Comparison of ENCODE assay signal across 21 mouse cellular contexts in genomic region chr10:99555021-99555420, GRCm38 (mm10).
A peak's percentile ranks its signal among the peaks of the same experiment; 100 is the strongest.
DNase-seq lines count a peak whose midpoint lies in the region; ATAC-seq and TF ChIP-seq lines count a peak whose summit lies in the region.
"Had no signal": no experiment of that assay in that cellular context is flagged by ENCODE, and none has a peak within 500 bp of the region (broad histone marks: within the 10 kb centered on the region; RNA-seq: fewer than 3 reads in every experiment).

No protein-coding gene starts in this region.

- H3K9me3 ChIP-seq in forebrain, embryonic 15.5 days, result no peaks in the 10 kb centered on the region
- no peaks in the 10 kb centered on the region for H3K9me3 ChIP-seq in forebrain, embryonic 12.5 days
- no peaks in the 10 kb centered on the region for H3K9me3 ChIP-seq in kidney, embryonic 15.5 days (replicated peaks)
- H3K9me3 ChIP-seq in kidney, embryonic 16.5 days (ENCODE audit: low read length), result no peaks in the 10 kb centered on the region
- H3K9me3 ChIP-seq in liver, embryonic 12.5 days (replicated peaks), result no peaks in the 10 kb centered on the region

- WGBS in forebrain, embryonic 15.5 days, result 82% methylated on average over 2 of the region's 2 CpGs
- 86% methylated on average over 2 of the region's 2 CpGs for WGBS in forebrain, embryonic 12.5 days
- WGBS in kidney, embryonic 15.5 days, result 81% methylated on average over 2 of the region's 2 CpGs
- WGBS in kidney, embryonic 16.5 days, result 66% methylated on average over 2 of the region's 2 CpGs
- WGBS in liver, adult 2 months, result 26% methylated on average over 2 of the region's 2 CpGs
- WGBS in liver, embryonic 12.5 days (ENCODE audit: insufficient replicate concordance), result 64% methylated on average over 2 of the region's 2 CpGs

- no peaks in the 10 kb centered on the region for H3K79me2 ChIP-seq in liver, adult 2 months (ENCODE audit: control insufficient read depth, insufficient read depth, low read length)

- ATAC-seq in forebrain, embryonic 15.5 days (replicated peaks), result no peak
- no peak for ATAC-seq in forebrain, embryonic 12.5 days (ENCODE audit: low FRiP score)
- ATAC-seq in kidney, embryonic 15.5 days (replicated peaks; ENCODE audit: low FRiP score), result no peak
- no peak for ATAC-seq in kidney, embryonic 16.5 days (ENCODE audit: low FRiP score, low TSS enrichment)
- no peak for ATAC-seq in liver, embryonic 12.5 days
- ATAC-seq: activated CD4-positive, CD25-positive, alpha-beta regulatory T cell, adult 4 months had no signal

- no peaks in the 10 kb centered on the region for H3K36me3 ChIP-seq in forebrain, embryonic 15.5 days
- no peaks in the 10 kb centered on the region for H3K36me3 ChIP-seq in forebrain, embryonic 12.5 days (replicated peaks)
- H3K36me3 ChIP-seq in kidney, embryonic 15.5 days, result no peaks in the 10 kb centered on the region
- no peaks in the 10 kb centered on the region for H3K36me3 ChIP-seq in kidney, embryonic 16.5 days (ENCODE audit: insufficient read depth, low read length)
- no peaks in the 10 kb centered on the region for H3K36me3 ChIP-seq in liver, adult 2 months (ENCODE audit: control insufficient read depth, insufficient read depth, low read length)
- no peaks in the 10 kb centered on the region for H3K36me3 ChIP-seq in liver, embryonic 12.5 days
- H3K36me3 ChIP-seq: G1E had no signal

- no peak for TF ChIP-seq CTCF in liver, adult 2 months (IDR thresholded peaks at IDR 0.05; ENCODE audit: low read depth, low read length)

- H3K9ac ChIP-seq in forebrain, embryonic 15.5 days (replicated peaks), result no peak overlapping the region
- H3K9ac ChIP-seq in forebrain, embryonic 12.5 days, result no peak overlapping the region
- no peak overlapping the region for H3K9ac ChIP-seq in kidney, embryonic 15.5 days
- no peak overlapping the region for H3K9ac ChIP-seq in kidney, embryonic 16.5 days (replicated peaks; ENCODE audit: low read length)
- H3K9ac ChIP-seq in liver, adult 2 months (ENCODE audit: low read depth, low read length), result no peak overlapping the region
- H3K9ac ChIP-seq in liver, embryonic 12.5 days, result no peak overlapping the region

- no peak overlapping the region for H3K4me2 ChIP-seq in forebrain, embryonic 15.5 days (replicated peaks)
- H3K4me2 ChIP-seq in forebrain, embryonic 12.5 days, result no peak overlapping the region
- H3K4me2 ChIP-seq in kidney, embryonic 15.5 days, result 0 out of 2 replicates have a peak overlapping the region, but pooled peaks have one; percentile 35
- H3K4me2 ChIP-seq in kidney, embryonic 16.5 days (replicated peaks; ENCODE audit: low read depth, low read length), result no peak overlapping the region
- no peak overlapping the region for H3K4me2 ChIP-seq in liver, embryonic 12.5 days

- DNase-seq in kidney, postnatal 25 days, result no peak
- no peak for DNase-seq in kidney, adult 11 months
- DNase-seq in liver, adult 2 months (ENCODE audit: extremely low read depth, low read depth, low spot score), result peak; percentile 94
- DNase-seq: adrenal gland, adult 2 months; adrenal gland, adult 8-10 months; adrenal gland, postnatal 10 days; adrenal gland, postnatal 14 days; adrenal gland, postnatal 25 days; adrenal gland, postnatal 36 days; B cell, adult 2 months; cerebellum, adult 11 months; cerebellum, adult 11-12 months had no signal

- peaks cover 14% of the 10 kb centered on the region for H3K4me1 ChIP-seq in forebrain, embryonic 15.5 days
- H3K4me1 ChIP-seq in forebrain, embryonic 12.5 days, result no peaks in the 10 kb centered on the region; the same call in 1 of the 2 replicates
- peaks cover 28% of the 10 kb centered on the region for H3K4me1 ChIP-seq in kidney, embryonic 15.5 days
- H3K4me1 ChIP-seq in kidney, embryonic 16.5 days (ENCODE audit: insufficient read depth, low read length), result peaks cover 12% of the 10 kb centered on the region
- peaks cover 15% of the 10 kb centered on the region for H3K4me1 ChIP-seq in liver, adult 2 months (ENCODE audit: control insufficient read depth, insufficient read depth, low read length)
- no peaks in the 10 kb centered on the region for H3K4me1 ChIP-seq in liver, embryonic 12.5 days

- H3K27ac ChIP-seq in forebrain, embryonic 15.5 days (replicated peaks), result peak overlapping the region; percentile 33; the same call in 1 of the 2 replicates
- no peak overlapping the region for H3K27ac ChIP-seq in forebrain, embryonic 12.5 days
- peak overlapping the region; percentile 46; the same call in 1 of the 2 replicates for H3K27ac ChIP-seq in kidney, embryonic 15.5 days
- H3K27ac ChIP-seq in kidney, embryonic 16.5 days (ENCODE audit: low read length), result peak overlapping the region; percentile 36; the same call in 1 of the 2 replicates
- H3K27ac ChIP-seq in liver, adult 2 months (replicated peaks; ENCODE audit: insufficient read depth, low read depth, low read length), result no peak overlapping the region; the same call in 1 of the 2 replicates
- H3K27ac ChIP-seq in liver, embryonic 12.5 days, result no peak overlapping the region

- H3K4me3 ChIP-seq in forebrain, embryonic 15.5 days, result no peak overlapping the region
- H3K4me3 ChIP-seq in forebrain, embryonic 12.5 days (replicated peaks), result no peak overlapping the region
- H3K4me3 ChIP-seq in kidney, embryonic 15.5 days (replicated peaks), result no peak overlapping the region
- no peak overlapping the region for H3K4me3 ChIP-seq in kidney, embryonic 16.5 days (ENCODE audit: low read length)
- H3K4me3 ChIP-seq in liver, adult 2 months (ENCODE audit: insufficient read depth, low read depth, low read length), result no peak overlapping the region
- H3K4me3 ChIP-seq in liver, embryonic 12.5 days, result no peak overlapping the region

- H3K27me3 ChIP-seq in forebrain, embryonic 15.5 days, result no peaks in the 10 kb centered on the region
- no peaks in the 10 kb centered on the region for H3K27me3 ChIP-seq in forebrain, embryonic 12.5 days
- no peaks in the 10 kb centered on the region for H3K27me3 ChIP-seq in kidney, embryonic 15.5 days
- no peaks in the 10 kb centered on the region for H3K27me3 ChIP-seq in kidney, embryonic 16.5 days (ENCODE audit: insufficient read depth, low read length)
- H3K27me3 ChIP-seq in liver, adult 2 months (ENCODE audit: control insufficient read depth, insufficient read depth, low read length), result no peaks in the 10 kb centered on the region
- no peaks in the 10 kb centered on the region for H3K27me3 ChIP-seq in liver, embryonic 12.5 days (replicated peaks)
- H3K27me3 ChIP-seq: CH12.LX, Patski had no signal

- TF ChIP-seq POLR2A in liver, adult 2 months (IDR thresholded peaks at IDR 0.05; ENCODE audit: extremely low read depth, insufficient read depth, low read length), result no peak

Comparison
In these comparisons a context has a peak if more than half of its experiments do, and no peak if none do; other contexts are left out.
1. H3K27ac ChIP-seq: peak in forebrain, embryonic 15.5 days (single experiment), kidney, embryonic 15.5 days (single experiment) and kidney, embryonic 16.5 days (single experiment); none in forebrain, embryonic 12.5 days (single experiment), liver, adult 2 months (single experiment) and liver, embryonic 12.5 days (single experiment).